Mouse (Mus musculus) left cerebral cortex, postnatal 10 days (tissue): ENCODE data around the gene Sh3tc1. TPM values are rescaled to one million over a fixed set of nuclear protein-coding genes. Genes with fewer than 3 reads are reported as not detected.

Experiments
- DNase-seq, 2 experiments: peaks; one replicate each; pipeline ENCODE4 v3.0.0; 2021 to 2022; ENCODE audit warnings: low spot score in 2 of 2, mixed read lengths in 1 of 2; ENCODE audit errors: extremely low spot score in 1 of 2
- intact Hi-C: fragments of 180-260 bp; cut with DNase I; formaldehyde crosslinking; loops from one replicate; pipeline ENCODE4 v1.15.1; 2025
- total RNA-seq, 2 experiments: library from RNA; stranded (reverse); gene quantifications; 2 replicates each; pipeline ENCODE4 v1.2.3; 2021

The Sh3tc1 gene
- 1 to 10 TPM; 2.8 to 4.1 TPM for total RNA-seq

DNA sequence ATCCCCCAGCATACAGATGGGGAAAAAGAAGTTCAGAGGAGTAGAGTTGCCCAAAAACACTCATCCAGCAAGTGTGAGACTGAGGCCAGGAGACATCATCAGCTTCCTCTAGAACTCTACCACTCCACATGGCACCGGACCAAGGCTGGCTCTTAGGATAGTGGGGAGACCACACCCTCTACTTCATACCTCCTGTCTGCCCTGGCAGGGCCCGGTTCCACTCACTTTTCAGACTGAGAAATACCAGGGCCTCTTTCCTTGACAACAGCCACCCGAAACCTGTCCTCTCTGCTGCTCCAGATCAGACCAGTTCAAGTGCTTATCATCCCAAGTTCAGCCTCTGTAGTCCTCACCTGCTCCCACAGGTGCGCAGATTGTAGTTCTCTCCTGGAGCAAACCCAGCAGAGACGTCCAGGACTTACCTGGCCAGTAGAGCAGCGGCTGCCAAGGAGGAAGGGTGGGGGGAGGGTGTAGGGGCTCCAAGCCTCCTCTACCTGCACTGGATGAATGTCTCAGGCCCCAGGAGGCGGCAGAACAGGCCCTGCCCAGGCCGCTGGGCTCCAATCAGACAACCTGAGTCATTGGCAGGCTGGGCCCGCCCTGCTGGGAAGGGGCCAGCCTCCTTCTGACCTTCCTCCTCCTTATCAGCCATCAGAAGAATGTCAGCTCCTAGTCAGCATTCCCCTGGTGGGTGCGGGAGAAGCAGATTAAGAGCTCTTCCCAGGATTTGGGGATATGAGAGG lies at the start of gene Sh3tc1:
Gene Sh3tc1 (minus strand): TSS at position 452 of the 743 bp plus-strand sequence.
- DNase-seq = no peak
- intact Hi-C loops = no loop called here

DNA sequence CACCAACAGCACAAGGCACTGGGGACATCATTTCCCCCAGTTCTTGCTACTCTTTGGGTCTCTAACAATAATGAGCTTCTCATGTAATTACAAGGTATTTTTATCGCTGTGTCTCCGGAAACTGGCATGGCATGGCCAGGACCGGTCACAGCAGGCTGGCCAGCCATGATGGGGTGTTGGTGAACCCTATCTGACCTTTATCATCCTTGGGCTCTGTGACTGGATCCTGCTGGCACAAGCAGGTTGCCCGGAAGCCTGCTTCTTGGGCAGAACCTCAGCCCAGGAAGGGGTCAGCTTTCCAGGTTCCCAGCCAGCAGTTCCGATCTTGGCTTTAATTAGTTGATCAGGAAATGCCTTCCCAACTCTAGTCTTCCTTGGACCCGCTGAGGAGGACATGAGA lies 48.9 kb upstream of the Sh3tc1 start:
- DNase-seq = no peak
- intact Hi-C loops = no loop called here

DNA sequence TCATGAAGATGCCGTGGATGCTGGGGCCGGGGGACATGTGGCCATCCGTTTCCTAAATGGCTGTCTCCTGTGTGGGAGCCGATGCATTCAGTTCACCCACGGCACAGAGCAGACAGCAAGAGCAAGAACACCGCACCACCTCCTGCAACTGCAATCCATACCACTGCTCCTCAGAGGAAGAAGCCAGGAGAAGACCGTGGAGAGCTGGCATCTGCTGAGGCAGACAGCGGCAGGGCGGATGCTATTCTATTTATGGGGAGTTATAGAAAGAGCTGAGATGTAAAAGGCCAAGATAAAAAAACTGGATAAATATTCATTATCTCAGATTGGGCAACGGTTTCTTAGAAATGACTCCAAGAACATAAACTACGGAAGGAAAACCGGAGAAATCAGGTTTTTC lies 48.1 kb upstream of the Sh3tc1 start:
- intact Hi-C loops = no loop called here
- no peak for DNase-seq

DNA sequence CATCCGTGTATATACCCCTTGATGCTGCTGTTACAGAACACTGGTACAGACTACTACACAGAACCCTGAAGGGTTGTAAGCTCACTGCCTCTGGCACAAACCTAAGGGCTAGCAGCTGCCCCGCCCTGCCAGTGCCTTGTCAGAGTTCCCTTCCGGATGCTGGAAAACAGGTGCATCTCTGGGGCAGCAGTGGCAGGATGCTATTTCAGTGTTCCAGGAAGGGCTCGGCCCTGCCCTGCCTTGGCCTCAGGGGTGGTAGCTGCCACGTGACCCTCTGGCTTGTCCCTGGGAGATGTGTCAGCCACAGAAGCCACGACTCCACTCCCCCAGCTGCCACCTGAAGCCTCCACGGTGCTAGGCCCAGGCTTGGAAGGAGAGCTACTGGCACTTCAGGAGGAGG lies 46.1 kb upstream of the Sh3tc1 start:
- DNase-seq = no peak

DNA sequence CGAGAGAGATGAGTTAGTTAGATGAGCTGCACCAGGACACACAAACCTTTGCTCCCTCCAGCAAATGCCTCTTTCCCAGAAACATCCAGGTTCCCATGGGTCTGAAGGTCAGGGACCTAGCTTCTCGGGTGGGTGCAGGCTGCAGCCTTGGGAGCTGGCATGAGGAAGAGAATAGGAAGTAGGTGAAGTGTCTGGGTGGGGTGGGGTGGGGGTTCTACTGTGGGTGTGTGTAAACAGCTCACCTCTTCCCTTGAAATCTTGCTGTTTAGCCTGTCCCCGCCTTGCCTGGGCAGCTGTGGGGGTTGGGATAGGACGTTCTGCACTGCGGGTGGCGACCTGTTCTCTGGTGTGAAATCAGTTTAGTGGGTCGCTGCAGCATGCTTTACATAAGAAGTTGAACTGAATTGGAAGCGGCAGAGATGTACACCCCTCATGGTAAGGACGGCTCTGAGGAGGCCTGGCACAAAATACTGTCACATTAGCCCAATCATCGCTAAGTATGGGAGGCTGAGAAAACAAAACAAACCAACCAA lies 42.9 kb upstream of the Sh3tc1 start:
- no peak for DNase-seq
- intact Hi-C loops = no loop called here

More for the DNA sequence above, 46.1 kb upstream of the Sh3tc1 start:
- intact Hi-C loops = no loop called here

DNA sequence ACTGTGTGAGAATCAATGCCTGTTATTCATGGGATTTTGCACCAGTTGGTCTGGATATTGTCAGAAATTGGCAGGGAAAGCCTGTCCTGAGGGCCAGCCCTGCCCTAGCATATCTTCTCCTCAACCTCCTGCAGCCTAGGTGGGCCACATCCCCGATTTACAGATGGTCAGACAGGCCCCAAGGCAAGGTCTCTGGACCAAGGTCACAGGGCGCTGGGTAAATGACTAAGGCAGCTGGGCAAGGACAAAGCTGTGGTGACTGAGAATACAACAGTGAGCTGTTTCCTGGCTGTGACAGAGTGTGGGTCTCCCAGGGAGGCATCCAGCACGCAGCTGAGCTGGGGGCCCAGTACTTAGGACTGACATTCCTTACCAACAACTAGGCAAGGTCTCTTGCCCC lies 41.3 kb upstream of the Sh3tc1 start:
- intact Hi-C loops = no loop called here
- no peak for DNase-seq

DNA sequence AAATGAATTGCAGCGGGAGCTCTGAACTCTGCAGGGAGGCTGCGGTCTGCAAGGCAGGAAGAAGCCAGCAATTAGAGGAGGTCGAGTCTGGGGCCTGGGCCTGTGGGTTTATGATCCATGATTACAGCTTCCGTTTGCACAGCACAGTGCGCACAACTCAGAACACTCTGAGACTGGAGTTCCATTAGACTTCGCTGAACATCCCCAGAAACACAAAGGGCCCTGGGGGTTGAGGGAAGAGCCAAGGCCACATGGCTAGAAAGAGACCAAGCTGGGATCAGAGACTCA lies 34.3 kb upstream of the Sh3tc1 start:
- DNase-seq = no peak
- intact Hi-C loops = no loop called here

DNA sequence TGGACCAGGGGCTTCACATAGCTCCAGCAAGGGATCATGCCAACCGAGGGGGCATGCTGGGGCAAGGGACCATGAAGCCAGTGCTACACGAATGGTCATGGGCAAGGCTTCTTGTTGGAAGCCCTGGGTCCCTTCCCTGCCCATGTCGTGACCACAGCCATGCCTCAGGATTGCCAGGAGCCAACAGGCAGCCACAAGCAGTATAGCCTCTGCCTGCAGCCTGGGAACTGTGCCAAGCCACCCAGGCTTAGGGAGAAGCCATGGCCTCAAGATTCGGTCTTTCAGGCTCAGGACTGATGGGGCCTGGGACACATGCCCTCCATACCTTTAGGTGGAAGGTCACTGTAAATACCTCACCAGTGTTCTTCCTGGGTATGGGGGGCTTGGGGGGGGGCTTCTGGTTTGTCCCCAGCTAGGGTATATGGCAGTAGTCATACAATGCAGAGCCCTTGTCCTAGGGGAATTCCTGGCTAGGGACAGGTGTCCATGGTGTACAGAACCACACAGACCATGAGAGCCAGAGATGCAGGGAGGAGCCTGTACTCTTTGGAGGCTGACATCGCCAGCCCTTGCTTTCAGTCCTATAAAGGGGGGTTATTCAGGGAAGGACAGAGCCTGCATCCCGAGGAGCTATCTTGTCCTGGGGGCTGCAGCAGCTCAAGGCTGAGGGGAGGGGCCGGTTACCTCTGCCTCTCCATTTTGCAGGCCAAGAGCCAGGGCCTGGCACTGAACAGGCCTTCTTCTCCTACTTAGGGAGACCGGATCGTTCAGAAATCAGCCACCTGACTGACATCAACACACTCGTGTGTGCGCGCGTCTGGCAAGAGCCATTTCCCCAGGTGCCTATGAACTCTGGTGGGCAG lies 33.7 kb upstream of the Sh3tc1 start:
- intact Hi-C loops = no loop called here

DNA sequence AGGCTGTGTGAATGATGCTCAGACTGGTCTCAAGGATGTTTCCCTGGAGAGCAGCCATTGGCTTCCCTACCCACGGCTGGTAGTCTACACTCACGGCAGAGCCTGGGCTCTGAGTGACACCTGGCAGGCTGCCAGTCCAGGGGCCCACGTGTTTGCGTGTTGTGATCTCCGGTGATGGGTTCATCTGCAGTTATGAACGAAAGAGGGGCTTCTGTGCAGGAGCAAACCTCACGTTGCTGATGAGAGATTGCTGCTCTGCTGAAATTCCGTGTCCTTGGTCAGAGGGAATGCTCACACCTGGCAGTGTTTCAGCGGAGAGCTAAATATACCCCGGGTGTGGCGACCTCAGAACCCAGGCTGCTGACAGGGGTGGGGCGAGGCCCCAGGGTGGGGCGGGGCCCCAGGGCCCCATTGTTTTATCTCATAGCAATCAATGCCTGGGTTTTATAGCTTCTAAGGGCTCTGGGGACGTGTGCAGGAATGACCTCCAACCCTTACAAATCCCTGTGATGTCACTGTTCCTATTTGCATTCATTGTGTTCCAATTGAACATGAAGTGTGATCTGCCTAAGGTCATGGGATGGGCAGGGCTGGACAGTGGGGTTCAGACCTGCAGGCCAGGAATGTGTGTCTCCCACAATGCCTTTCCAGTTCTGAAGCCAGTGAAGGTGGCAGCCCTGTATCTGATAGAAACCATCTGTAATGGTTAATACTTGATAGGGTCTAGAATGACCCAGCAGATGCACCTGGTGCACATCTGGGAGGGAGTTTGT lies 31.3 kb upstream of the Sh3tc1 start:
- no peak for DNase-seq
- intact Hi-C loops = no loop called here

More for the DNA sequence above, 33.7 kb upstream of the Sh3tc1 start:
- no peak for DNase-seq

DNA sequence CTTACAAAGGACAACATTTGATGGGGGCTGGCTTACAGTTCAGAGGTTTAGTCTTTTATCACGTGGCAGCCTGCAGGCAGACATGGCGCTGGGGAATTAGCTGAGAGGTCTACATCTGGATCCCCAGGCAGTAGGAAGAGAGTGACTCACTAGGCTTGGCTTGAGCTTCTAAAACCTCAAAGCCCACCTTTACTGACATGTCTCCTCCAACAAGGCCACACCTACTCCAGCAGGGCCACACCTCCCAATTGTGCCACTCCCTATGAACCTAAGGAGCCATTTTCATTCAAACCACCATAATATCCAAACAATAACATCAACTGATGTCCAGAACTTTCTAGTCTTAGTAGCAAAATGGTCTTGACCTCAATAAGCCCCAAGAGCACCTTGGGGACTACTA lies 30.5 kb upstream of the Sh3tc1 start:
- no peak for DNase-seq
- intact Hi-C loops = no loop called here

DNA sequence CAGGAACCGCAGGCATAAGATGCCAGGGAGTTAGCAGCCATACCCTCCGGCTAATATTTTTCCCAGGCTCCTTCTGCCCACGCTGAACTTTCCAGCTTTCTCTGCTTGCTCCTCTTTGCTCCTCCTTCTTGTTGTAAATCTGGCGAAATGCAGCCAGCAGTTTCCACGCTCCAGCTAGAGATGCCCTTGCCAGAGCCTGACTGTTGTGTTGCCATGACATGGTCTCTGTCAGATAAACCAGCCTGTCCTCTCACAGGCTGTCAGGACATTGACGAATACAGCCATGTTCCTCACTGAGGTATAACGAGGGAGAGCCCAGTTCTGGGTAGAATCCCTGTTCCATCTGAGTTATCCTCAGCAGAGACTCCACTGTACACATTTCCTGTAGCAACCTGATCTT lies 29.2 kb upstream of the Sh3tc1 start:
- intact Hi-C loops = no loop called here

DNA sequence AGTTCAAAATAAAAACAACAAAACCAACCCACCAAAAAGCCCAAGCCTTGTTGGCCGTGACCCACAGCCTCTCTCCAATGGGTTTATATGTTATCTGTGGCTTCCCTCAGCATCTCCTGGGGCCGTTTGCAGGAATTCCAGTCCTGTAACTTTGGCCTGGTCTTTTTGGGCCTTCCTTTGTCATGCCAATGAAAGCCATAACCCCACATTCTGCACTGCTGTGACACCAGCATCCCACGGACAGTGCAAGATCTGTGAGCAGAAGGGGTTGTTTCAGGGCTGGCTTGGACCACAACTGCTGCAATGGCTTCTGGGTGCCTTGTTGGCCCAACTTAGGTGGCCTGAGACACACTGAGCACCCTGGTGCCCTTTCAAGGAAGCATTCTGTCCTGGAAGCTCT lies 28.7 kb upstream of the Sh3tc1 start:
- intact Hi-C loops = no loop called here
- DNase-seq = no peak

More for the DNA sequence above, 29.2 kb upstream of the Sh3tc1 start:
- DNase-seq = no peak

DNA sequence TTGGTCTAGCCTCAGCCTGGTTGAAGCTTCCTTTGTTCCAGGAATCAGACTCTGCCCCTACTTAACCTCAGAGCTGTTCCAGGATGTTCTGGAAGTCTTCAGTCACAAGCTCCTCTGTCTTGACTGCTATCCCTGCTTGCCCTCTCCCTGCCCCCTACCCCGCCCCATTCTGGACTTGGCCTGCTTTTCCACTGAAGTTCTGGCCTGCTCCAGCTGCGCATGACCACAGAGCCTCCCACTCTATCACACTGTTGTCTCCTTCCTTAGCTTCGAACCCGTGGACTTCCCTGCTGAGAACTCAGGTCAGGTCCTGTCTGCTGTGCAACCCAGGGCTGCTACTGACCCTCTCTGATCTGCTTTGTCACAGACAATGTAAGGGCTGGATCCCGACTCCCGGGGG lies 26.1 kb upstream of the Sh3tc1 start:
- DNase-seq = no peak
- intact Hi-C loops = no loop called here

DNA sequence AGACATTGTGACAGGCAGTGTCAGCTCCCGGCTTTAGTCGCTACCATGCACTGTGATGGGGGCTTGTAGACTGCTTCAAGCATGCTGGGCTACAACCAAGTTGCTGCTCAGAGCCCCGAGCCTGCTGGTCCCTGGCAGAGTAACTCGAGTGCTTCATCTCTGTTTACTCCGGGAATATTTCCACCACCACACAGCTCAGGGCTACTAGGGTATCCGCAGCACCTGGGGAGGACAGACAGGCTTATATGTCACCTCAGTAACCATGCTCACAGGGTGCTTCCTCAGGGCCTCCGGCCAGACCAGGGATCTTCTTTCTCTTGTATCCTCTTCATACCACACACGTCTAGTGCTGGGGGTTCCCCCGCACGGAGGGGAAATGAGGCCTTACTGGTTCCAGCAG lies 23.1 kb upstream of the Sh3tc1 start:
- no peak for DNase-seq
- intact Hi-C loops = no loop called here

DNA sequence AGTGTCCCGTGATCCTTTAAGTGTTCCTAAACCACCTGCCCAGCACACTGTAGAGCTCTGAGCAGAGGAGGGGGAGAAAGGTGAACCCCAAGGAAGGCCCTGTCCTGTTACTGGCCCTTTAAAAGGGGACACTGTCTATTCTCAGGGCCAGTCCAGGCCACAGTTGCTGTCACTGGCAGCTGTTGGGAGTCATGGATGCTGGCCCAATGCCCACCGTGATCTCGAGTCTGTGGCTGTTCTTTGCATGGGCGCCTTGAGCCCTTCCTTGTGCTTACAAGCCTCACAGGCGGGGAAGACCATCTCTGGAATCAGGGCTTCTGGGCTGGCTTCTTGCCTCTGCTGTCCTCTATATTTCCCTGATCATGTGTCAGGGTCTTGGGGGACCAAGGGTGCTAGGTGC lies 22.6 kb upstream of the Sh3tc1 start:
- intact Hi-C loops = no loop called here
- DNase-seq = peak in 1 of 2 experiments; percentile 61

DNA sequence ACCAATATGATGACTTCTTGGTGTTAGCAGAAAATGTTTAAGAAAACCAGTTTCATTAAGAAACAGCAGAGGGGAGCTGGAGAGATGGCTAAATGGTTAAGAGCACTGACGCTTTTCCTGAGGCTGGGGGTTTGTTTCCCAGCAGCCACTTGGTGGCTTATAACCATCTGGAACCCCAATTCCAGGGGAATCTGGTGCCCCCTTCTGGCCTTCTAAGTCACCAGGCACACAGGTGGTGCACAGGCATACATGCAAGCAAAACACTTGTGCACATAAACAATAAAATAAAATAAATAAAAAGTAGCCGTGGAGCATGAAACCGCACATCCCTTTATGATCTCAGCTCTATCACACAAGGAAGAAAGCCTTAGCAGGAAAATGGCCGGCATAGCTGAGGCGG lies 21.5 kb upstream of the Sh3tc1 start:
- DNase-seq = no peak
- intact Hi-C loops = no loop called here

DNA sequence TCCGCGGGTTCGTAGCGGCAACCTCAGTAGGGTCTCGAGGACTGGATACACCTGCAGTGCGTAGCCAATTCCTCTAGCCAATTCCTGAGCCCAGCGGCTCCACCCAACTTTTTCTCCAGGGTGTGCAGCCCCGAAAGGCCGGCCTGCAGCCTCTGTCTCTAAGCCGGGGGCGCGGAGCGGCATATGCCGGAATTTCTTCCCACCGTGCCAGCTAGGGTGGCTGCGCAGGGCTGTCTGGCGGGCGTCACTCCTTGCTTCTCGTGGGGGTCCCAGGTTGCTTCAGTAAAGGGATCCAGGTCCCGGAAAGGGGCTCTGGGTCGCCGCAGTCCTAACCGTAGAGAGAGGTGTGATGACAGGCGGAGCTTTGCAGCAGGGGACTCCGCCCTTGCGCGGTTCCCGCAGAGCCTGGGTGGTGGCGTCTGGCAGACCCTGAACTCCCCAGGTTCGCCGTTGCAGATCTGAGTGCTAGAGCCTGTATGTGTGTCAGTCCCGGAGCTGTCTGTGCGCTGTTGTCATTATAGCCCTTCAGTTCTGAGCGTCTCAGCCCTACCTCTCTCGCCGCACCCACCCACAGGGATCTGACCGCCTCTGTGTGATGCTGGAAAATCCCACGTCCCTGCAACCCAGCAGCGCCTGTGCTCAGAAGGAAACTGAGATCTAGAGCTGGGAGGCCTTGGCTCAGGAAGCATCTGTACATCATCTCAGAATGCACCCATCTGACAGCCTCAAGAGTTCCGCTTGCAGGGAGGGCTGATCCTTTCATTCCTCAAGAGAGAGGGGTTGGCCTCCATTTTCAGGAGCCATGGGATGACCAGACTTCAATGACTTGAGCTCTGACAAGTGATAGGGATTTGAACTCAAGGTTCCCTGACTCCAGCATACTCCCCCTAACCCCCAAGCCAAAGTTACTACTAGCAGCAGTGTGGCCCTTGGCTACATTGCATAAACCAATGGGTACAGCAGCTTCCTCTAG lies 18.6 kb upstream of the Sh3tc1 start:
- DNase-seq = peak in 1 of 2 experiments; percentile 69
- intact Hi-C loops = no loop called here

DNA sequence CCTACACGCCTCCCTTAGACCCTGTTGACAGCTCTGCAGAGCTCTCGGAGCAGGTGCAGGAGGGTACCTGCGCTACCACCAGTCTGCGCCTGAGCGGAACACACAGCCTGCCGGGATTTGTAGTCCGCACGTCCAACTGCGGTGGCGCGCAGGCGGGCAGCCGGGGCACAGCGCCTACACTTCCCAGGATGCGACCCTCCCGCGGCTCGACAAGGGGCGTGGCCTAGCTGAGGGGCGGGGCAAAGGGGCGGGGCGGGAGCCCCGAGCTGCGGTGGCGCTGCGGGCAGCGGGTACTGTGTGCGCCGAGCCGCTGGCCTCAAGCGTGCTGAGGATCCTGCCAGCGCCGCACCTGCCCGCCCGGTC lies 17.8 kb upstream of the Sh3tc1 start, which contains the start of gene Ablim2:
Gene Ablim2 (plus strand): TSS at position 242 of the 363 bp plus-strand sequence.
- intact Hi-C loops = no loop called here
- peak; percentile 94 to 95 for DNase-seq
